Mouse (Mus musculus): ENCODE results near the gene Rpl4. TPM values are rescaled to one million over a fixed set of nuclear protein-coding genes. Genes with fewer than 3 reads are reported as not detected.

Rpl4 gene
- total RNA-seq, 2 experiments from 2014 or later: 867 to 950 TPM

Small RNA genes within 50 kb of the gene (microRNA-seq; reads per million reads assigned to microRNA genes)
- 0 reads per million in 2 experiments for gene Gm24106 (ENCODE audit: borderline number of aligned reads in 2 of 2)

Other genes with a start within 250 kb of the Rpl4 start
- gene Smad6, start 151.3 kb upstream of the Rpl4 start, total RNA-seq (2021): 1 to 10 TPM; 5.4 to 5.5 TPM
- 10 to 100 TPM in 1 of 2 experiments, under 1 TPM in 1; 0.46 to 11.9 TPM for gene Lctl, start 56.2 kb upstream of the Rpl4 start, total RNA-seq (2021)
- 1 to 10 TPM; 3.1 to 3.8 TPM for gene Zwilch, start 271 bp upstream of the Rpl4 start, total RNA-seq (2021)
- gene Snapc5, start 5.9 kb downstream of the Rpl4 start, total RNA-seq (2021): 10 to 100 TPM; 23.2 to 25.0 TPM
- gene Uchl4, start 61.8 kb downstream of the Rpl4 start, total RNA-seq (2021): 1 to 10 TPM; 2.2 to 2.8 TPM
- gene Map2k1, start 80.3 kb downstream of the Rpl4 start, total RNA-seq (2021): 10 to 100 TPM; 81.5 to 83.4 TPM
- 10 to 100 TPM in 1 of 2 experiments, 1 to 10 TPM in 1; 7.7 to 11.9 TPM for gene Tipin, start 108.2 kb downstream of the Rpl4 start, total RNA-seq (2021)
- 10 to 100 TPM; 20.7 to 20.8 TPM for gene Dis3l, start 167.9 kb downstream of the Rpl4 start, total RNA-seq (2021)
- gene Megf11, start 212.3 kb downstream of the Rpl4 start, total RNA-seq (2021): 1 to 10 TPM in 1 of 2 experiments, under 1 TPM in 1; 0.74 to 1.3 TPM

All from adrenal gland, adult 18-20 months (tissue).